8 mouse cellular contexts compared by ENCODE assay signal in genomic region chr8:84743054-84743415, GRCm38 (mm10). TPM values are rescaled to one million over a fixed set of nuclear protein-coding genes. Genes with fewer than 3 reads are reported as not detected.
DNase-seq lines count a peak whose midpoint lies in the region; ATAC-seq lines count a peak whose summit lies in the region.

No protein-coding gene starts in this region.

- no peak for DNase-seq in kidney, postnatal 4 days
- DNase-seq in hindbrain, embryonic 14.5 days (ENCODE audit: low spot score): no peak
- DNase-seq in c-Kit-positive CD71-positive TER-119-positive erythroid progenitor cells, embryonic 14.5 days (ENCODE audit: low spot score): no peak
- DNase-seq in right cerebral cortex, postnatal 25 days: no peak
- no peak for DNase-seq in right cerebral cortex, adult 18-20 months

- no peaks in the 10 kb centered on the region for H3K36me3 ChIP-seq in kidney, embryonic 15.5 days
- H3K36me3 ChIP-seq in embryonic facial prominence, embryonic 13.5 days: no peaks in the 10 kb centered on the region
- H3K36me3 ChIP-seq in hindbrain, embryonic 14.5 days (replicated peaks; ENCODE audit: control insufficient read depth, insufficient read depth): no peaks in the 10 kb centered on the region
- H3K36me3 ChIP-seq in midbrain, embryonic 16.5 days (ENCODE audit: control insufficient read depth, insufficient read depth, low read length): no peaks in the 10 kb centered on the region

- H3K9me3 ChIP-seq in kidney, embryonic 15.5 days (replicated peaks): no peaks in the 10 kb centered on the region
- H3K9me3 ChIP-seq in embryonic facial prominence, embryonic 13.5 days: no peaks in the 10 kb centered on the region
- no peaks in the 10 kb centered on the region for H3K9me3 ChIP-seq in hindbrain, embryonic 14.5 days (ENCODE audit: control insufficient read depth, low read length)
- H3K9me3 ChIP-seq in midbrain, embryonic 16.5 days (replicated peaks; ENCODE audit: control insufficient read depth, low read length, poor library complexity, severe bottlenecking): no peaks in the 10 kb centered on the region

- H3K4me2 ChIP-seq in kidney, embryonic 15.5 days: peak overlapping the region; percentile 29
- peak overlapping the region; percentile 55 for H3K4me2 ChIP-seq in embryonic facial prominence, embryonic 13.5 days
- peak overlapping the region; percentile 30 for H3K4me2 ChIP-seq in hindbrain, embryonic 14.5 days (replicated peaks)
- no peak overlapping the region for H3K4me2 ChIP-seq in midbrain, embryonic 16.5 days (ENCODE audit: low read length)

- H3K4me1 ChIP-seq in kidney, embryonic 15.5 days: peaks cover 79% of the 10 kb centered on the region
- H3K4me1 ChIP-seq in embryonic facial prominence, embryonic 13.5 days: peaks cover 99% of the 10 kb centered on the region
- H3K4me1 ChIP-seq in hindbrain, embryonic 14.5 days (replicated peaks; ENCODE audit: control insufficient read depth, insufficient read depth, low read length): peaks cover 65% of the 10 kb centered on the region
- peaks cover 42% of the 10 kb centered on the region for H3K4me1 ChIP-seq in midbrain, embryonic 16.5 days (ENCODE audit: control insufficient read depth, insufficient read depth, low read length)

- no peak overlapping the region for H3K4me3 ChIP-seq in kidney, embryonic 15.5 days (replicated peaks)
- H3K4me3 ChIP-seq in embryonic facial prominence, embryonic 13.5 days: peak overlapping the region; percentile 23
- H3K4me3 ChIP-seq in hindbrain, embryonic 14.5 days (replicated peaks; ENCODE audit: low read length): no peak overlapping the region
- H3K4me3 ChIP-seq in midbrain, embryonic 16.5 days (ENCODE audit: low read depth, low read length): no peak overlapping the region

- ATAC-seq in kidney, embryonic 15.5 days (replicated peaks; ENCODE audit: low FRiP score): no peak
- ATAC-seq in embryonic facial prominence, embryonic 13.5 days (ENCODE audit: insufficient number of reproducible peaks, insufficient read depth, low FRiP score, low TSS enrichment, low read depth): no peak
- no peak for ATAC-seq in hindbrain, embryonic 14.5 days (ENCODE audit: low FRiP score)
- ATAC-seq in midbrain, embryonic 16.5 days: no peak

- WGBS in kidney, embryonic 15.5 days: 19% methylated on average over 10 of the region's 10 CpGs
- 2% methylated on average over 10 of the region's 10 CpGs for WGBS in embryonic facial prominence, embryonic 13.5 days
- 8% methylated on average over 10 of the region's 10 CpGs for WGBS in hindbrain, embryonic 14.5 days
- 13% methylated on average over 10 of the region's 10 CpGs for WGBS in midbrain, embryonic 16.5 days

- peaks cover 94% of the 10 kb centered on the region for H3K27me3 ChIP-seq in kidney, embryonic 15.5 days
- peaks cover 45% of the 10 kb centered on the region for H3K27me3 ChIP-seq in embryonic facial prominence, embryonic 13.5 days
- peaks cover 91% of the 10 kb centered on the region for H3K27me3 ChIP-seq in hindbrain, embryonic 14.5 days (ENCODE audit: control insufficient read depth, insufficient read depth, low read length)
- H3K27me3 ChIP-seq in midbrain, embryonic 16.5 days (ENCODE audit: control insufficient read depth, insufficient read depth, low read depth, low read length): peaks cover 62% of the 10 kb centered on the region

- no peak overlapping the region for H3K9ac ChIP-seq in kidney, embryonic 15.5 days
- H3K9ac ChIP-seq in embryonic facial prominence, embryonic 13.5 days: peak overlapping the region; percentile 58; the same call in 1 of the 2 replicates
- no peak overlapping the region for H3K9ac ChIP-seq in hindbrain, embryonic 14.5 days
- H3K9ac ChIP-seq in midbrain, embryonic 16.5 days (ENCODE audit: low read depth, low read length): peak overlapping the region; percentile 12; the same call in 1 of the 2 replicates

- H3K27ac ChIP-seq in kidney, embryonic 15.5 days: peak overlapping the region; percentile 88
- peak overlapping the region; percentile 99 for H3K27ac ChIP-seq in embryonic facial prominence, embryonic 13.5 days
- peak overlapping the region; percentile 81 for H3K27ac ChIP-seq in hindbrain, embryonic 14.5 days
- peak overlapping the region; percentile 59 for H3K27ac ChIP-seq in midbrain, embryonic 16.5 days (ENCODE audit: low read length)

RNA-seq across cellular contexts. Expression of gene G430095P16Rik, which starts 20.2 kb away (rescaled TPM):
- 1.9 and 2.3 TPM in 2 replicates for polyA plus RNA-seq in kidney, embryonic 15.5 days (2015; fragmentation: Nextera tagmentation; extraction: Ambion mirVana)
- 6.1 and 6.2 TPM in 2 replicates for polyA plus RNA-seq in embryonic facial prominence, embryonic 13.5 days (2015; fragmentation: Nextera tagmentation; extraction: Ambion mirVana)
- polyA plus RNA-seq in hindbrain, embryonic 14.5 days (2014; fragmentation: Nextera tagmentation; extraction: Ambion mirVana): 0.55 and 0.71 TPM in 2 replicates
- 0.80 and 1.1 TPM in 2 replicates for polyA plus RNA-seq in midbrain, embryonic 16.5 days (2015; fragmentation: Nextera tagmentation; extraction: Ambion mirVana)

RNA-seq across cellular contexts. Expression of gene Lyl1, which starts 41.8 kb away (rescaled TPM):
- 7.6 and 7.8 TPM in 2 replicates for polyA plus RNA-seq in kidney, embryonic 15.5 days (2015; fragmentation: Nextera tagmentation; extraction: Ambion mirVana)
- 4.8 and 4.9 TPM in 2 replicates for polyA plus RNA-seq in embryonic facial prominence, embryonic 13.5 days (2015; fragmentation: Nextera tagmentation; extraction: Ambion mirVana)
- 3.8 and 5.1 TPM in 2 replicates for polyA plus RNA-seq in hindbrain, embryonic 14.5 days (2014; fragmentation: Nextera tagmentation; extraction: Ambion mirVana)
- polyA plus RNA-seq in midbrain, embryonic 16.5 days (2015; fragmentation: Nextera tagmentation; extraction: Ambion mirVana): 2.2 and 3.1 TPM in 2 replicates

RNA-seq across cellular contexts. Expression of gene Nacc1, which starts 55.4 kb away (rescaled TPM):
- 23.9 and 25.6 TPM in 2 replicates for polyA plus RNA-seq in kidney, embryonic 15.5 days (2015; fragmentation: Nextera tagmentation; extraction: Ambion mirVana)
- polyA plus RNA-seq in embryonic facial prominence, embryonic 13.5 days (2015; fragmentation: Nextera tagmentation; extraction: Ambion mirVana): 16.3 and 16.6 TPM in 2 replicates
- polyA plus RNA-seq in hindbrain, embryonic 14.5 days (2014; fragmentation: Nextera tagmentation; extraction: Ambion mirVana): 17.8 and 18.1 TPM in 2 replicates
- polyA plus RNA-seq in midbrain, embryonic 16.5 days (2015; fragmentation: Nextera tagmentation; extraction: Ambion mirVana): 13.0 and 14.2 TPM in 2 replicates

RNA-seq across cellular contexts. Expression of gene Trmt1, which starts 56.9 kb away (rescaled TPM):
- 68.7 and 73.8 TPM in 2 replicates for polyA plus RNA-seq in kidney, embryonic 15.5 days (2015; fragmentation: Nextera tagmentation; extraction: Ambion mirVana)
- 71.3 and 78.6 TPM in 2 replicates for polyA plus RNA-seq in embryonic facial prominence, embryonic 13.5 days (2015; fragmentation: Nextera tagmentation; extraction: Ambion mirVana)
- 55.2 and 62.1 TPM in 2 replicates for polyA plus RNA-seq in hindbrain, embryonic 14.5 days (2014; fragmentation: Nextera tagmentation; extraction: Ambion mirVana)
- polyA plus RNA-seq in midbrain, embryonic 16.5 days (2015; fragmentation: Nextera tagmentation; extraction: Ambion mirVana): 59.0 and 68.1 TPM in 2 replicates

RNA-seq across cellular contexts. Expression of gene Nfix, which starts 57.1 kb away (rescaled TPM):
- 14.2 and 15.5 TPM in 2 replicates for polyA plus RNA-seq in kidney, embryonic 15.5 days (2015; fragmentation: Nextera tagmentation; extraction: Ambion mirVana)
- polyA plus RNA-seq in embryonic facial prominence, embryonic 13.5 days (2015; fragmentation: Nextera tagmentation; extraction: Ambion mirVana): 37.0 and 42.9 TPM in 2 replicates
- polyA plus RNA-seq in hindbrain, embryonic 14.5 days (2014; fragmentation: Nextera tagmentation; extraction: Ambion mirVana): 78.8 and 82.4 TPM in 2 replicates
- polyA plus RNA-seq in midbrain, embryonic 16.5 days (2015; fragmentation: Nextera tagmentation; extraction: Ambion mirVana): 44.1 and 55.4 TPM in 2 replicates

Comparison
In these comparisons a context has a peak if more than half of its experiments do, and no peak if none do; other contexts are left out.
1. H3K9ac ChIP-seq: peak in embryonic facial prominence, embryonic 13.5 days (single experiment) and midbrain, embryonic 16.5 days (single experiment); none in kidney, embryonic 15.5 days (single experiment) and hindbrain, embryonic 14.5 days (single experiment).
2. Peak in every context shown above with its lines, with median percentiles within 50 percentile points of each other: H3K27ac ChIP-seq.